Mouse (Mus musculus) frontal cortex, postnatal 36 days (tissue): Measurements from ENCODE around the gene Nos1ap.

Experiments
- DNase-seq, 2 experiments: peaks; one replicate each; pipeline ENCODE4 v3.0.0; 2022; ENCODE audit warnings: low spot score in 2 of 2

Nos1ap gene

GRCm38 (mm10) chr1:170466099-170467009 lies 123.3 kb downstream of the Nos1ap start:
- no peak for DNase-seq

GRCm38 (mm10) chr1:170462140-170462539 lies 127.5 kb downstream of the Nos1ap start:
- no peak for DNase-seq

GRCm38 (mm10) chr1:170459896-170460602 lies 129.6 kb downstream of the Nos1ap start:
- no peak for DNase-seq

GRCm38 (mm10) chr1:170457673-170458072 lies 132.0 kb downstream of the Nos1ap start:
- no peak for DNase-seq

GRCm38 (mm10) chr1:170455910-170456700 lies 133.6 kb downstream of the Nos1ap start:
- no peak for DNase-seq

GRCm38 (mm10) chr1:170455387-170455786 lies 134.3 kb downstream of the Nos1ap start:
- DNase-seq, result no peak

GRCm38 (mm10) chr1:170453455-170453854 lies 136.2 kb downstream of the Nos1ap start:
- DNase-seq, result no peak

- DNase-seq, result no peak
Observed at GRCm38 (mm10) chr1:170448244-170448643, 141.4 kb downstream of the Nos1ap start.

- DNase-seq, result no peak
Observed at GRCm38 (mm10) chr1:170445458-170445857, 144.2 kb downstream of the Nos1ap start.

- peak; percentile 41 to 60 for DNase-seq
Observed at GRCm38 (mm10) chr1:170440367-170440766, 149.3 kb downstream of the Nos1ap start.

GRCm38 (mm10) chr1:170438471-170439151 lies 151.1 kb downstream of the Nos1ap start:
- no peak for DNase-seq

GRCm38 (mm10) chr1:170434146-170434545 lies 155.5 kb downstream of the Nos1ap start:
- DNase-seq, result no peak

- no peak for DNase-seq
Observed at GRCm38 (mm10) chr1:170433661-170434060, 156.0 kb downstream of the Nos1ap start.

- DNase-seq, result no peak
Observed at GRCm38 (mm10) chr1:170432288-170432687, 157.4 kb downstream of the Nos1ap start.

GRCm38 (mm10) chr1:170431312-170431711 lies 158.3 kb downstream of the Nos1ap start:
- DNase-seq, result no peak

GRCm38 (mm10) chr1:170430660-170431059 lies 159.0 kb downstream of the Nos1ap start:
- DNase-seq, result no peak

GRCm38 (mm10) chr1:170429656-170430055 lies 160.0 kb downstream of the Nos1ap start:
- no peak for DNase-seq

GRCm38 (mm10) chr1:170428141-170428540 lies 161.5 kb downstream of the Nos1ap start:
- no peak for DNase-seq

- DNase-seq, result no peak
Observed at GRCm38 (mm10) chr1:170424258-170424889, 165.3 kb downstream of the Nos1ap start.

- DNase-seq, result no peak
Observed at GRCm38 (mm10) chr1:170423048-170423447, 166.6 kb downstream of the Nos1ap start.

GRCm38 (mm10) chr1:170422188-170422587 lies 167.5 kb downstream of the Nos1ap start:
- no peak for DNase-seq
